Comparison of ENCODE assay signal across 9 mouse cellular contexts in genomic region chr9:121641235-121641915, GRCm38 (mm10). TPM values are rescaled to one million over a fixed set of nuclear protein-coding genes. Genes with fewer than 3 reads are reported as not detected.
DNase-seq lines count a peak whose midpoint lies in the region; ATAC-seq and TF ChIP-seq lines count a peak whose summit lies in the region.
"Had no signal": no experiment of that assay in that cellular context is flagged by ENCODE, and none has a peak within 500 bp of the region (broad histone marks: within the 10 kb centered on the region; RNA-seq: fewer than 3 reads in every experiment).

No protein-coding gene starts in this region.

- H3K9ac ChIP-seq in midbrain, embryonic 13.5 days (replicated peaks) = peak overlapping the region; percentile 32; the same call in 1 of the 2 replicates

- H3K27me3 ChIP-seq in cerebellum, adult 2 months (ENCODE audit: control insufficient read depth, insufficient read depth, low read length) = no peaks in the 10 kb centered on the region
- H3K27me3 ChIP-seq in midbrain, embryonic 13.5 days = peaks cover 76% of the 10 kb centered on the region

- ATAC-seq in midbrain, embryonic 13.5 days = no peak; the same call in 1 of the 2 replicates
- ATAC-seq in inflammation-experienced regulatory T-cells, adult 6 months = no peak

- peak in 1 of 2 experiments; percentile 25 for DNase-seq in cerebellum, adult 2 months
- DNase-seq in cerebellum, adult 9-10 months = no peak
- DNase-seq in R1 (ENCODE audit: low read depth, low spot score) = peak; percentile 71
- DNase-seq in forelimb bud, embryonic 11.5 days (ENCODE audit: low read depth, low spot score) = peak; percentile 17
- peak; percentile 30 to 54 for DNase-seq in kidney, postnatal 4 days
- DNase-seq in spleen, postnatal 10 days (ENCODE audit: low spot score in 2 of 2) = no peak

- H3K4me1 ChIP-seq in cerebellum, adult 2 months (ENCODE audit: control insufficient read depth, insufficient read depth, low read length) = peaks cover 10% of the 10 kb centered on the region
- H3K4me1 ChIP-seq in midbrain, embryonic 13.5 days (replicated peaks) = peaks cover 20% of the 10 kb centered on the region

- H3K27ac ChIP-seq in cerebellum, adult 2 months (ENCODE audit: insufficient read depth, low read length) = peak overlapping the region; percentile 32; the same call in 1 of the 2 replicates
- no peak overlapping the region for H3K27ac ChIP-seq in midbrain, embryonic 13.5 days

- no peaks in the 10 kb centered on the region for H3K9me3 ChIP-seq in midbrain, embryonic 13.5 days

- no peak for TF ChIP-seq CTCF in cerebellum, adult 2 months (IDR thresholded peaks at IDR 0.05; ENCODE audit: borderline replicate concordance, insufficient read depth, low read depth, low read length)

- peak overlapping the region; percentile 63 for H3K4me3 ChIP-seq in cerebellum, adult 2 months (replicated peaks; ENCODE audit: insufficient read depth, low read depth, low read length)
- peak overlapping the region; percentile 52 for H3K4me3 ChIP-seq in midbrain, embryonic 13.5 days (replicated peaks)

- H3K36me3 ChIP-seq in midbrain, embryonic 13.5 days = no peaks in the 10 kb centered on the region

- WGBS in cerebellum, adult 2 months = 19% methylated on average over 27 of the region's 27 CpGs
- 12% methylated on average over 27 of the region's 27 CpGs for WGBS in midbrain, embryonic 13.5 days

- no peak for TF ChIP-seq POLR2A in cerebellum, adult 2 months (IDR thresholded peaks at IDR 0.05; ENCODE audit: borderline replicate concordance, insufficient read depth, low read length)

- H3K4me2 ChIP-seq in midbrain, embryonic 13.5 days (replicated peaks) = peak overlapping the region; percentile 87

RNA-seq across cellular contexts. Expression of gene Lyzl4, which starts 0.5 kb away (rescaled TPM):
- polyA plus RNA-seq in cerebellum, adult 2 months (2012; rRNA removed) = 0.38 and 0.63 TPM in 2 replicates
- 0.24 TPM in 1 of 2 replicates, not detected in the other for polyA plus RNA-seq in midbrain, embryonic 13.5 days (2015; fragmentation: Nextera tagmentation; extraction: Ambion mirVana)
- not detected for polyA plus RNA-seq in inflammation-experienced regulatory T-cells, adult 6 months (2017; shearing (Covaris generic))
- polyA plus RNA-seq: C2C12 had no signal

RNA-seq across cellular contexts. Expression of gene Vipr1, which starts 1.1 kb away (rescaled TPM):
- 5.2 and 9.3 TPM in 2 replicates for polyA plus RNA-seq in cerebellum, adult 2 months (2012; rRNA removed)
- polyA plus RNA-seq in midbrain, embryonic 13.5 days (2015; fragmentation: Nextera tagmentation; extraction: Ambion mirVana) = 0.43 and 0.48 TPM in 2 replicates
- polyA plus RNA-seq in inflammation-experienced regulatory T-cells, adult 6 months (2017; shearing (Covaris generic)) = 1 to 10 TPM in 2 of 3 experiments, under 1 TPM in 1; 0.98 to 2.4 (median 1.8) TPM

Comparison
In these comparisons a context has a peak if more than half of its experiments do, and no peak if none do; other contexts are left out.
1. DNase-seq: peak in R1 (single experiment), forelimb bud, embryonic 11.5 days (single experiment) and kidney, postnatal 4 days (2 of 2); none in cerebellum, adult 9-10 months (single experiment) and spleen, postnatal 10 days (0 of 2).